Mouse (Mus musculus) testis, adult 2 months (tissue): Measurements from ENCODE around the gene Mgst3.

ENCODE experiments used
- CTCF ChIP-seq: fragments of 200-500 bp; IDR thresholded peaks from 2 replicates; pipeline ENCODE4 v1.5.1; 2012; ENCODE audit warnings: low read depth, mild to moderate bottlenecking, inconsistent platforms, low read length, moderate library complexity; ENCODE audit not compliant: control insufficient read depth, insufficient read depth, insufficient replicate concordance
- POLR2A ChIP-seq: fragments of 200-500 bp; IDR thresholded peaks from 2 replicates; pipeline ENCODE4 v1.6.1; 2012; ENCODE audit warnings: low read depth, mild to moderate bottlenecking, inconsistent platforms, low read length, moderate library complexity; ENCODE audit not compliant: control insufficient read depth

DNA sequence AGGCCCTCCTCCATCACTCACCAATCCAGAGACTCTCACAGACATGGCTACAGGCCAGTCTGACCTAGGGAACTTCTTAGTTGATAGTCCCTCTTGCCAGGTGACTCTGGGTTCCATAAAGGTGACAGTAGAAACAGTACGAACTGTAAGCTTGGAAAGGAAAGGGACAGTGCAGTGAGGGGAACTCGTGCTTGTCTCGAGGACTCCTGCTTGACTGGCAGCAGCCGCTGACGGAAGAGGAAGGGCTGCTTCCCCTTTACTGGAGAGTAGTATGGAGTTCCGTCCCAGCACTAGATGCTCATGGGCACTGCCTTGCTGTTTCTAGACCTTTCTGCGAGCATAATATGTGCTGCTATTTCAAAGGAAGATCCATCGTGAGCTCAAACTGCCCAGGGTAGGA lies 62.5 kb downstream of the Mgst3 start:
- TF ChIP-seq POLR2A, result no peak
- no peak for TF ChIP-seq CTCF
